Mouse (Mus musculus) stomach, embryonic 14.5 days (tissue): ENCODE results near the gene Gzmm. TPM values are rescaled to one million over a fixed set of nuclear protein-coding genes. Genes with fewer than 3 reads are reported as not detected.

Experiments
- polyA plus RNA-seq: library from polyadenylated mRNA; unstranded; fragments of >200 nt; fragmentation: Nextera tagmentation; extraction: Ambion mirVana; gene quantifications from 2 replicates; pipeline ENCODE4 v1.2.1, GENCODE M21; 2014

Gzmm gene
- polyA plus RNA-seq, 1 experiment from 2014 or later = 1.0 TPM

Other genes starting within 250 kb of the Gzmm start
- not detected in 2 replicates for gene Vmn2r83, start 220.3 kb upstream of the Gzmm start, polyA plus RNA-seq
- 58.5 and 61.4 TPM in 2 replicates for gene Plpp2, start 155.2 kb upstream of the Gzmm start, polyA plus RNA-seq
- 49.0 and 55.2 TPM in 2 replicates for gene Mier2, start 133.8 kb upstream of the Gzmm start, polyA plus RNA-seq
- not detected in 2 replicates for gene Theg, start 101.7 kb upstream of the Gzmm start, polyA plus RNA-seq
- 0.04 and 0.13 TPM in 2 replicates for gene C2cd4c, start 75.0 kb upstream of the Gzmm start, polyA plus RNA-seq
- gene Shc2, start 51.1 kb upstream of the Gzmm start, polyA plus RNA-seq = 7.1 and 7.7 TPM in 2 replicates
- gene Odf3l2, start 43.3 kb upstream of the Gzmm start, polyA plus RNA-seq = 0.20 TPM in 1 of 2 replicates, not detected in the other
- 29.7 and 30.0 TPM in 2 replicates for gene Madcam1, start 24.5 kb upstream of the Gzmm start, polyA plus RNA-seq
- 64.5 and 64.8 TPM in 2 replicates for gene Tpgs1, start 19.7 kb upstream of the Gzmm start, polyA plus RNA-seq
- 88.7 and 93.6 TPM in 2 replicates for gene Cdc34, start 6.8 kb upstream of the Gzmm start, polyA plus RNA-seq
- 871 and 937 TPM in 2 replicates for gene Bsg, start 15.5 kb downstream of the Gzmm start, polyA plus RNA-seq
- 0.10 and 0.25 TPM in 2 replicates for gene Hcn2, start 27.6 kb downstream of the Gzmm start, polyA plus RNA-seq
- 26.3 and 31.8 TPM in 2 replicates for gene Polrmt, start 57.6 kb downstream of the Gzmm start, polyA plus RNA-seq
- 0.29 and 0.39 TPM in 2 replicates for gene Fgf22, start 66.1 kb downstream of the Gzmm start, polyA plus RNA-seq
- gene Rnf126, start 77.9 kb downstream of the Gzmm start, polyA plus RNA-seq = 72.1 and 77.3 TPM in 2 replicates
- 8.7 and 9.0 TPM in 2 replicates for gene Fstl3, start 88.3 kb downstream of the Gzmm start, polyA plus RNA-seq
- gene Prss57, start 101.9 kb downstream of the Gzmm start, polyA plus RNA-seq = not detected in 2 replicates
- 67.0 and 78.0 TPM in 2 replicates for gene Palm, start 104.6 kb downstream of the Gzmm start, polyA plus RNA-seq
- 27.6 and 33.1 TPM in 2 replicates for gene Misp, start 132.0 kb downstream of the Gzmm start, polyA plus RNA-seq
- gene Ptbp1, start 165.4 kb downstream of the Gzmm start, polyA plus RNA-seq = 237 and 275 TPM in 2 replicates
- 2.9 and 5.6 TPM in 2 replicates for gene Prtn3, start 185.5 kb downstream of the Gzmm start, polyA plus RNA-seq
- 41.3 and 51.7 TPM in 2 replicates for gene Plppr3, start 185.6 kb downstream of the Gzmm start, polyA plus RNA-seq
- gene Elane, start 197.2 kb downstream of the Gzmm start, polyA plus RNA-seq = 0.88 and 3.3 TPM in 2 replicates
- not detected in 2 replicates for gene Cfd, start 201.8 kb downstream of the Gzmm start, polyA plus RNA-seq
- 43.4 and 46.4 TPM in 2 replicates for gene Med16, start 219.9 kb downstream of the Gzmm start, polyA plus RNA-seq
- gene Gm26602, start 221.8 kb downstream of the Gzmm start, polyA plus RNA-seq = 5.3 TPM in 1 of 2 replicates, not detected in the other
- gene Kiss1r, start 228.0 kb downstream of the Gzmm start, polyA plus RNA-seq = 0.81 and 1.0 TPM in 2 replicates
- gene R3hdm4, start 232.2 kb downstream of the Gzmm start, polyA plus RNA-seq = 143 and 151 TPM in 2 replicates
- gene Arid3a, start 238.0 kb downstream of the Gzmm start, polyA plus RNA-seq = 12.7 and 14.0 TPM in 2 replicates